Mouse (Mus musculus) megakaryocyte, embryonic 14.5 days (primary cell): ENCODE results near the gene Stap2. TPM values are rescaled to one million over a fixed set of nuclear protein-coding genes. Genes with fewer than 3 reads are reported as not detected.

ENCODE experiments used
- H3K27me3 ChIP-seq: replicated peaks from 2 replicates; pipeline ENCODE3; 2012; ENCODE audit warnings: inconsistent platforms
- H3K36me3 ChIP-seq: replicated peaks from 2 replicates; pipeline ENCODE3; 2012; ENCODE audit warnings: low read length, inconsistent platforms, mixed read lengths
- H3K4me1 ChIP-seq: 2 replicates; pipeline ENCODE4 v1.6.1; 2012; ENCODE audit warnings: inconsistent platforms
- H3K4me3 ChIP-seq: replicated peaks from 2 replicates; pipeline ENCODE3; 2012; ENCODE audit warnings: moderate library complexity, mild to moderate bottlenecking, inconsistent platforms
- H3K9me3 ChIP-seq: 2 replicates; pipeline ENCODE4 v1.6.1; 2012; ENCODE audit warnings: inconsistent platforms
- FLI1 ChIP-seq: IDR thresholded peaks from 2 replicates; pipeline ENCODE4 v1.6.1; 2012; ENCODE audit warnings: low read length, inconsistent platforms, mixed read lengths
- GATA1 ChIP-seq: IDR thresholded peaks from 3 replicates; pipeline ENCODE4 v1.6.1; 2012; ENCODE audit warnings: mixed read lengths, low read length, inconsistent platforms, borderline replicate concordance
- polyA plus RNA-seq: library from polyadenylated mRNA; stranded (reverse); fragments of >175 nt; gene quantifications from 2 replicates; pipeline ENCODE4 v1.2.3, GENCODE M21; 2012; ENCODE audit warnings: low replicate concordance; ENCODE audit not compliant: insufficient read depth

The Stap2 gene
- polyA plus RNA-seq, 1 experiment = 0.21 TPM

DNA sequence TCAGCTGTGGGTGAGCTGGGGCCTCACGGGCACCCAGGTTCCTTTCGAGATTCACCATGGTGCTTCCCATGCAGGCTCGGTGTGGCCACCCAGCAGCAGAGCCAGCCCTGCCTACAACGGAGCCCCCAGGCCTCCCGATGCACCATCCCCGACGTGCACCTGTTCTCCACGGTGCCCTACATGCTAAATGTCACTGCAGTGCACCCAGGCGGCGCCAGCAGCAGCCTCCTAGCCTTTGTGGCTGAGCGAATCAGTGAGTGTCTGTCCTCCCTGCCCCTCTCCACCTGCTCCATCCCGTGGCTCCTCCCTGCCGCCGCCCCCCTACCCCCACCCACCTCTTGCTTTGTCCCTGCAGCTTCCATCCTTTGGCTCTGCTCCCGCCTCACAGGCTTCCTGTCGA, 51.2 kb downstream of the Stap2 start:
- H3K27me3 ChIP-seq = no peaks in the 10 kb centered on the region
- H3K36me3 ChIP-seq = peaks cover 25% of the 10 kb centered on the region
- TF ChIP-seq GATA1 (no peak), FLI1 (no peak)
- H3K4me1 ChIP-seq = peaks cover 78% of the 10 kb centered on the region
- peak overlapping the region; percentile 77 for H3K4me3 ChIP-seq
- no peaks in the 10 kb centered on the region for H3K9me3 ChIP-seq

DNA sequence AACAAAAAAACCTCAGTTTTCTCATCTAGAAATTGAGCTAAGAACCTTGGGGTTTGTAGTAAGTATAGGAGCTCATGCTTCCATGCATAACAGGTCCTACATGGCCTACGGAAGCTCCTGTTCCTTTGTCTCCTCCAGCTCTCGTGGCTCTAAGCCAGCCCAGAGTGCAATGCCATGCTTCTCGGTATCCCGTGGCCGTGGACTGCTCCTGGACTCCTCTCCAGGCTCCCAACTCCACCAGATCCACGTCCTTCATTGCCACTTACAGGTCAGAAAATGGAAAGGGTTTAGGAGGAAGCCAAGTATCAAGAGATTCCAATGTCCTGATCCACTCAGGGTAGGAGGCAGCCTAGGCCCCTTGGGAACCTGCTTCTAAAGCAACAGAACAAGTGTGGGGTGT, 51.6 kb downstream of the Stap2 start:
- Histone ChIP-seq H3K4me1 (peaks cover 78% of the 10 kb centered on the region), H3K4me3 (peak overlapping the region; percentile 34), H3K36me3 (peaks cover 25% of the 10 kb centered on the region), H3K27me3 (no peaks in the 10 kb centered on the region), H3K9me3 (no peaks in the 10 kb centered on the region)
- TF ChIP-seq FLI1 = no peak
- no peak for TF ChIP-seq GATA1

DNA sequence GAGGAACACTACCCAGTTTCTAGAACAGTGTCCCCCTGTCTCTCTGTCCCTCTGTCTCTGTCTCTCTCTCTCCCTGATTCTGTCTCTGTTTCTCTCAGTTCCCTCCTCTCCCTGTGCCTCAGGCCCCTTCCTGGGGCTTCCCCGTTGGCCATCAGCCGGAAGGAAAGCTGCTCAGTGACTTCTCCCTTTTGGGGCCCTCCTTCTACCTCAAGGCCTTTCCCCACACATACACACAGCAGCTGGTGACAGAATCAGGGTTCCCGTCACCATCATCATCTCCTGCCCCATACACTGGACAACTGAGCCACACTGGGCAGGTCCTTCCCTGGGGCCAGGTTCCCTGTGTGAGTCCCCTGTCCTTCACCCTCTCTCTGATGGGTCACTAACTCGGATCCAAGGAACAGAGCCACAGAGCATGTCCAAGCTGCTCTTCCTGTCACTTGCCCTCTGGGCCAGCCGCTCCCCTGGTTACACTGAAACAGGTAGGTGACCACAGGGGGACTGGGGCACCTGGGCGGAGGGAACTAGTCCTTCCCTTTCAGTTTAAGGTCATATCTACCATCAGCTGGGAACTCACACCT, 52.8 kb downstream of the Stap2 start, which contains the start of gene Ebi3:
Gene Ebi3 (plus strand): TSS at position 194 of the 581 bp plus-strand sequence.
- peak within 1 kb of the TSS; percentile 90 for H3K4me3 ChIP-seq

GRCm38 (mm10) chr17:55952041-55952440, 53.3 kb downstream of the Stap2 start:
- Histone ChIP-seq H3K4me3 (peak overlapping the region; percentile 90), H3K4me1 (peaks cover 73% of the 10 kb centered on the region), H3K9me3 (no peaks in the 10 kb centered on the region), H3K36me3 (peaks cover 25% of the 10 kb centered on the region), H3K27me3 (no peaks in the 10 kb centered on the region)
- TF ChIP-seq GATA1 (no peak), FLI1 (no peak)

More for the DNA sequence above, 52.8 kb downstream of the Stap2 start, which contains the start of gene Ebi3:
- Histone ChIP-seq H3K36me3 (peaks cover 25% of the 10 kb centered on the region), H3K4me1 (peaks cover 75% of the 10 kb centered on the region), H3K27me3 (no peaks in the 10 kb centered on the region), H3K9me3 (no peaks in the 10 kb centered on the region)
- TF ChIP-seq FLI1 = no peak

DNA sequence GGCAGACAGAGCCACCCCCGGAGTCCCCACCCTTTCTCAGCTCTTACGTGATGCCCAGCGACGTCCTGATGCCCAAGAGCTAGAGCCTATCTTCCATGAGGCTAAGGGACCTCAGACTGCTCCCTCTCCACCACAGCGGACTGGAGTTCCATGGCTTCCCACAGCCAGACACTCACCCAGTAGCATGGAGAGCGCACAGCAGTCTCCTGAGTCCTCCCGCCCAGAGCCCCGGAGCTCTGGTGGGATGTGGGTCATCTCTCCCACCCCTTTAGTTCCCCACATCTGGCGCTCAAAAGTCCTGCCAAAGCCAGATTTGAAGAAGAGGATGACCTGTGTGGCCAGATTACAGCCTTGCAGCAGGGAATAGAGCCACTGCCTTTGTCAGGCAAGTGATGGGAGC, 54.8 kb downstream of the Stap2 start:
- Histone ChIP-seq H3K36me3 (peaks cover 14% of the 10 kb centered on the region), H3K4me1 (peaks cover 73% of the 10 kb centered on the region), H3K27me3 (no peaks in the 10 kb centered on the region)

GRCm38 (mm10) chr17:55949400-55949799, 56.0 kb downstream of the Stap2 start, which contains the start of gene Zfp119b:
TSS of gene Zfp119b (minus strand) at chr17:55949500.
- Histone ChIP-seq H3K36me3 (peaks cover 3% of the 10 kb centered on the region), H3K27me3 (no peaks in the 10 kb centered on the region), H3K4me1 (peaks cover 66% of the 10 kb centered on the region), H3K4me3 (no peak within 1 kb of the TSS), H3K9me3 (no peaks in the 10 kb centered on the region)
- TF ChIP-seq GATA1 (no peak), FLI1 (no peak)

More for the DNA sequence above, 54.8 kb downstream of the Stap2 start:
- no peaks in the 10 kb centered on the region for H3K9me3 ChIP-seq
- H3K4me3 ChIP-seq = no peak overlapping the region
- TF ChIP-seq GATA1 (no peak), FLI1 (no peak)

DNA sequence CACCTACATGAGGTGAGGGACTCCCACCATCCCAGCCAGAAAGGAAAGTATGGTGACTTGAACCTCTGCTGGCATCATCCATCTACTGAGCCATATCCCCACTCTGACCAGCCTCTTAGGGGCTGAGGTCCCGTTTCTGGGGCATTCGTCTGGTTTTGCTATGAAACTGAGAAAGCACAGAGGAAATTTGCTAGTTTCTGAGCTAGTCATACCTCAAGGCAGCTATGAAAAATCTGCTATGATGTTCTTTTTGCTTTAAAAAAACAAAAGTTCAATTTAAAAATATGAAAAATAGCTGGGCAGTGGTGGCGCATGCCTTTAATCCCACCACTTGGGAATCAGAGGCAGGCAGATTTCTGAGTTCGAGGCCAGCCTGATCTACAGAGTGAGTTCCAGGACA, 56.7 kb downstream of the Stap2 start:
- H3K4me1 ChIP-seq = peaks cover 62% of the 10 kb centered on the region
- no peaks in the 10 kb centered on the region for H3K9me3 ChIP-seq
- no peak overlapping the region for H3K4me3 ChIP-seq
- H3K27me3 ChIP-seq = no peaks in the 10 kb centered on the region
- H3K36me3 ChIP-seq = peaks cover under 1% of the 10 kb centered on the region
- no peak for TF ChIP-seq GATA1

Other genes starting within 250 kb of the Stap2 start
- gene Zfp119a, start 126.7 kb downstream of the Stap2 start, polyA plus RNA-seq = 0.16 TPM in 1 of 2 replicates, not detected in the other
- gene Zfp959, start 113.5 kb downstream of the Stap2 start, polyA plus RNA-seq = 0.98 TPM in 1 of 2 replicates, not detected in the other
- gene Zfp119b, start 56.1 kb downstream of the Stap2 start, polyA plus RNA-seq = 0.12 TPM in 1 of 2 replicates, not detected in the other
- gene Ebi3, start 52.9 kb downstream of the Stap2 start, polyA plus RNA-seq = 114 and 143 TPM in 2 replicates
- gene Yju2, start 46.5 kb downstream of the Stap2 start, polyA plus RNA-seq = 15.6 and 33.1 TPM in 2 replicates
- 2.9 and 15.1 TPM in 2 replicates for gene Shd, start 35.1 kb downstream of the Stap2 start, polyA plus RNA-seq
- not detected in 2 replicates for gene Fsd1, start 19.1 kb downstream of the Stap2 start, polyA plus RNA-seq
- 4.4 and 22.7 TPM in 2 replicates for gene Mpnd, start 127 bp upstream of the Stap2 start, polyA plus RNA-seq
- gene Sh3gl1, start 31.1 kb upstream of the Stap2 start, polyA plus RNA-seq = 115 and 286 TPM in 2 replicates
- 17.0 and 33.8 TPM in 2 replicates for gene Chaf1a, start 34.9 kb upstream of the Stap2 start, polyA plus RNA-seq
- gene Ubxn6, start 69.4 kb upstream of the Stap2 start, polyA plus RNA-seq = 75.0 and 97.7 TPM in 2 replicates
- 93.5 and 279 TPM in 2 replicates for gene Hdgfl2, start 74.0 kb upstream of the Stap2 start, polyA plus RNA-seq
- not detected in 2 replicates for gene Plin4, start 104.2 kb upstream of the Stap2 start, polyA plus RNA-seq
- gene Plin5, start 112.0 kb upstream of the Stap2 start, polyA plus RNA-seq = not detected in 2 replicates
- gene Lrg1, start 116.4 kb upstream of the Stap2 start, polyA plus RNA-seq = 2.7 TPM in 1 of 2 replicates, not detected in the other
- gene Sema6b, start 134.8 kb upstream of the Stap2 start, polyA plus RNA-seq = 19.4 and 37.0 TPM in 2 replicates
- 0.94 and 3.0 TPM in 2 replicates for gene Tnfaip8l1, start 156.9 kb upstream of the Stap2 start, polyA plus RNA-seq
- 13.4 and 39.8 TPM in 2 replicates for gene Mydgf, start 178.3 kb upstream of the Stap2 start, polyA plus RNA-seq
- gene Dpp9, start 213.3 kb upstream of the Stap2 start, polyA plus RNA-seq = 55.6 and 60.2 TPM in 2 replicates